Mouse (Mus musculus): ENCODE results near the gene Kxd1. TPM values are rescaled to one million over a fixed set of nuclear protein-coding genes. Genes with fewer than 3 reads are reported as not detected.

Kxd1 gene
- polyA plus RNA-seq, 1 experiment: 65.9 TPM

DNA sequence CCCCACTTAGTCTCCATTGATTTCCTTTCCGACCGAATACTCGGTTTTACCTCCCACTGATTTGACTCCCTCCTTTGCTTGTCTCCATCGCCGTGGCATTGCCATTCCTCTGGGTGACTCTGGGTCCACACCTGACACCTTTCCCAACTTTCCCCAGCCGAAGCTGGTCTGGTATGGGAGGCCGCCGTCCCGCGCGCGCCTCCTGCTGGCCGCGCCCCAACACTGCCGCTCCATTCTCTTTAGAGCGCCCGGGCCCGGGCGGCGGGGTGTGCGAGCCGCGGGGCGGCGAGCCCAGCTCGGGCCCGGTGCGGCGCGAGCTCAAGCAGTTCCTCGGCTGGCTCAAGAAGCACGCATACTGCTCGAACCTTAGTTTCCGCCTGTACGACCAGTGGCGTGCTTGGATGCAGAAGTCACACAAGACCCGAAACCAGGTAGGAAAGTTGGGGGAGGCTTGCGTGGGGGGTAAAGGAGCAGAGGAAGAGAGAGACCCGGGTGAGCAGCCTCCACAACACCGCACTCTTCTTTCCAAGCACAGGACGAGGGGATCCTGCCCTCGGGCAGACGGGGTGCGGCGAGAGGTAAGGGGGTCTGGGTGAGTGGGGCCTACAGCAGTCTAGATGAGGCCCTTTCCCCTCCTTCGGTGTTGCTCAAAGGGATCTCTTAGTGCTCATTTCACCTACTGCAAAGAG lies 24.6 kb downstream of the Kxd1 start:
- DNase-seq: peak; percentile 80
- no peaks in the 10 kb centered on the region for H3K27me3 ChIP-seq (ENCODE audit: control insufficient read depth, insufficient read depth, low read length)
- no peak overlapping the region for H3K4me3 ChIP-seq (replicated peaks; ENCODE audit: insufficient read depth, low read depth, low read length)
- 18% methylated on average over 46 of the region's 46 CpGs for WGBS
- no peak overlapping the region for H3K27ac ChIP-seq (ENCODE audit: insufficient read depth, low read length)
- TF ChIP-seq CTCF (IDR thresholded peaks at IDR 0.05; ENCODE audit: borderline replicate concordance, insufficient read depth, low read depth, low read length) (peak; percentile 74), POLR2A (IDR thresholded peaks at IDR 0.05; ENCODE audit: borderline replicate concordance, insufficient read depth, low read length) (no peak)
- H3K4me1 ChIP-seq (ENCODE audit: control insufficient read depth, insufficient read depth, low read length): peaks cover 22% of the 10 kb centered on the region

DNA sequence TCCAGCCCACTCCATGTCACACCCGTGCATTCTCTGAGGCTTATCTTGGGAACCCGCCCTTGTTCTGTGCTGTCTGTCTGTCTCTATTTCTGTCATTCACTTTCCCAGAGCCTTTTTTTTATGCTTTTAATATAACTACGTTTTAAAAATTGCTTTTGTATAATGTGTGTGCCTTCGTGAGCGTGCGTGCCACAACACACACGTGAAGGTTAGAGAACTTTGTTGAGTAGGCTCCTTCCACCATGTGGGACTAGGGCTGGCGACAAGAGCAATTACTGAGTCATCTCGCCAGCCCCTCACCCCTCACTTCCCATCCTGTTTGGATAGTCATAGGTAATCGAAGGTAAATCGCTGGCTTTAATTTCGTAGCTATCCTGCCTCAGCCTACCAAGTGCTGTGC lies 25.2 kb downstream of the Kxd1 start:
- H3K27ac ChIP-seq (ENCODE audit: insufficient read depth, low read length): no peak overlapping the region
- H3K4me1 ChIP-seq (ENCODE audit: control insufficient read depth, insufficient read depth, low read length): peaks cover 22% of the 10 kb centered on the region
- no peak for DNase-seq
- 47% methylated on average over 12 of the region's 12 CpGs for WGBS
- H3K27me3 ChIP-seq (ENCODE audit: control insufficient read depth, insufficient read depth, low read length): no peaks in the 10 kb centered on the region
- H3K4me3 ChIP-seq (replicated peaks; ENCODE audit: insufficient read depth, low read depth, low read length): no peak overlapping the region
- TF ChIP-seq POLR2A (IDR thresholded peaks at IDR 0.05; ENCODE audit: borderline replicate concordance, insufficient read depth, low read length): no peak
- TF ChIP-seq CTCF (IDR thresholded peaks at IDR 0.05; ENCODE audit: borderline replicate concordance, insufficient read depth, low read depth, low read length): no peak

DNA sequence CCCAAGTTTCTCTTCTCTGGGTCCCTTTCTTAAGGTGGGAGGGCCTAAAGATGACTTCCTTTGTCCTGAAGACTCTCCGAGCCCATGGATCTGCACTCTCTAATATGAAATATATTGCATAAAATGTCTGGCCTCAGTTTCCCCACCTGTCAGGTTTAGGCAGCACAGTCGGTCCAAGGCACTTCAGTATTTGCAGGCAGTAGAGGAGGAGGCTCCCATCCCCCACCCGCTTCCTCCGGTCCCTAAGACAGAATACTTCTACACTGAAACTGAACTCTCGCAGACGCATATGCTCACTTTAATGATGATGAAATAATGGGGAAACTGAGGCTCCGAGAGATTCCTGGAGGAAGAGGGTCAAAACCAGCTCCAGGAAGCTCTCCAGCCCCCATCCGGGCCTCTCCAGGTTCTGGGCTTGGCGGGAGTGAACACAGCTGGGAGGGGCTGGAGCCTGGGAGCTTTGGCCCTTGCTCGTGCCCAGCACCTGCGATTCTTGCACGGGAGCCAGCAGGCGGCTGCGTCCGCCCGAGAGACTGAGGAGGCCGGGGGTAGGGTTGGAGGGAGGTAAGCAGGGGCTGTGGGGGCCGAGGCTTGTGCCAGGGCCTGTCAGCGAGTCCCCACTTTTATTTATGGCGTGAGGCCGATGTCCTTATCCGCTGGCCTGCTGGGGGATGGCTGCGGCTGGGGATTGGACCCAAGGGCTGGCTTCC lies 25.8 kb downstream of the Kxd1 start:
- no peak for TF ChIP-seq POLR2A (IDR thresholded peaks at IDR 0.05; ENCODE audit: borderline replicate concordance, insufficient read depth, low read length)
- H3K27me3 ChIP-seq (ENCODE audit: control insufficient read depth, insufficient read depth, low read length): no peaks in the 10 kb centered on the region
- no peak overlapping the region for H3K27ac ChIP-seq (ENCODE audit: insufficient read depth, low read length)
- no peak overlapping the region for H3K4me3 ChIP-seq (replicated peaks; ENCODE audit: insufficient read depth, low read depth, low read length)
- DNase-seq: peak; percentile 60 to 61
- peaks cover 22% of the 10 kb centered on the region for H3K4me1 ChIP-seq (ENCODE audit: control insufficient read depth, insufficient read depth, low read length)
- 18% methylated on average over 23 of the region's 23 CpGs for WGBS

DNA sequence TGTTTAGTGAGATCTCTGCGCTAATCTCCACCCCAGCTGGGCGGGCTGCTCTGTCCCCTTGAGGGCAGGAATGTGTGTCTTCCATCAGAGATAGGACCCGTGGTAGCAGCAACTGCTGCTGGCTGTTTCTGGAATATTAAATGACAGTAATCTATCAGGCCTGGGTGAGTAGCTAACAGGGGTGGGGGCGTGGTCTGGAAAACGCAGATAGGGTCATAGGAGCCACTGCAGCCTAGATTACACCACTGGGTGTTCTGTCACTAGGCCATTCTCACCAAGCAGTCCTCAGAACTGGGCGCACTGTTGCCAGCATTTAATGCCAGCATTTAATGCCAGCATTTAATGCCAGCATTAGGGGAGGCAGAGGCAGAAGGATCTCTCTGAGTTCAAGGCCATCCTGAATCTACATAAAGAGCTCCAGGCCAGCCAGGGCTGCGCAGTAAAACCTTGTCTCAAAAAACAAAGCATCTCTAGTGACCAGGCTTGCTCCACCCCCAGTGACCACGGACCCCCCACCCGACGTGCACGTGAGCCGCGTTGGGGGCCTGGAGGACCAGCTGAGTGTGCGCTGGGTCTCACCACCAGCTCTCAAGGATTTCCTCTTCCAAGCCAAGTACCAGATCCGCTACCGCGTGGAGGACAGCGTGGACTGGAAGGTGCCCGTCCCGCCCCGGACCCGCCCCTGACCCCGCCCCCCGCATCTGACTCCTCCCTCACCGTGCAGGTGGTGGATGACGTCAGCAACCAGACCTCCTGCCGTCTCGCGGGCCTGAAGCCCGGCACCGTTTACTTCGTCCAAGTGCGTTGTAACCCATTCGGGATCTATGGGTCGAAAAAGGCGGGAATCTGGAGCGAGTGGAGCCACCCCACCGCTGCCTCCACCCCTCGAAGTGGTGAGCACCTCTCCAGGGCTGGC lies 27.1 kb downstream of the Kxd1 start:
- WGBS: 18% methylated on average over 38 of the region's 39 CpGs
- H3K27me3 ChIP-seq (ENCODE audit: control insufficient read depth, insufficient read depth, low read length): no peaks in the 10 kb centered on the region
- H3K27ac ChIP-seq (ENCODE audit: insufficient read depth, low read length): no peak overlapping the region
- TF ChIP-seq POLR2A (IDR thresholded peaks at IDR 0.05; ENCODE audit: borderline replicate concordance, insufficient read depth, low read length) (no peak), CTCF (IDR thresholded peaks at IDR 0.05; ENCODE audit: borderline replicate concordance, insufficient read depth, low read depth, low read length) (no peak)
- DNase-seq: peak; percentile 81 to 85
- H3K4me3 ChIP-seq (replicated peaks; ENCODE audit: insufficient read depth, low read depth, low read length): peak overlapping the region; percentile 11
- peaks cover 20% of the 10 kb centered on the region for H3K4me1 ChIP-seq (ENCODE audit: control insufficient read depth, insufficient read depth, low read length)

DNA sequence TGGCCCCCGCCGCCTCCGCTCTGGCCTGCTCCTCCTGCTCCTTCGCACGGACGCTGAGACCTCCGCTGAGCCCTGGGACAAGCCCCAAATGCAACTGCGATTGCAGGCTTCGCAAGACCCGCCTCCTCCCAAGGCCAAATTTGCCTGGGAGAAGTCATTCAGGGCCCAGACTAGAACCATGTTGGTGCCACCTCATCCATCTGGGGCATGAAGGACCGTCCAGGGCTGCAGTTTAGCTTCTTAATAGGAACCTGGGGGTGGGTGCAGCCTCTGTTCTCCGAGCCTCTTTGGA lies 32.0 kb downstream of the Kxd1 start:
- no peak overlapping the region for H3K27ac ChIP-seq (ENCODE audit: insufficient read depth, low read length)
- DNase-seq: no peak
- WGBS: 52% methylated on average over 12 of the region's 12 CpGs
- H3K4me1 ChIP-seq (ENCODE audit: control insufficient read depth, insufficient read depth, low read length): peaks cover 9% of the 10 kb centered on the region; the same call in 1 of the 2 replicates
- H3K27me3 ChIP-seq (ENCODE audit: control insufficient read depth, insufficient read depth, low read length): peaks cover 1% of the 10 kb centered on the region; the same call in 1 of the 2 replicates
- TF ChIP-seq CTCF (IDR thresholded peaks at IDR 0.05; ENCODE audit: borderline replicate concordance, insufficient read depth, low read depth, low read length) (no peak), POLR2A (IDR thresholded peaks at IDR 0.05; ENCODE audit: borderline replicate concordance, insufficient read depth, low read length) (no peak)
- no peak overlapping the region for H3K4me3 ChIP-seq (replicated peaks; ENCODE audit: insufficient read depth, low read depth, low read length)

DNA sequence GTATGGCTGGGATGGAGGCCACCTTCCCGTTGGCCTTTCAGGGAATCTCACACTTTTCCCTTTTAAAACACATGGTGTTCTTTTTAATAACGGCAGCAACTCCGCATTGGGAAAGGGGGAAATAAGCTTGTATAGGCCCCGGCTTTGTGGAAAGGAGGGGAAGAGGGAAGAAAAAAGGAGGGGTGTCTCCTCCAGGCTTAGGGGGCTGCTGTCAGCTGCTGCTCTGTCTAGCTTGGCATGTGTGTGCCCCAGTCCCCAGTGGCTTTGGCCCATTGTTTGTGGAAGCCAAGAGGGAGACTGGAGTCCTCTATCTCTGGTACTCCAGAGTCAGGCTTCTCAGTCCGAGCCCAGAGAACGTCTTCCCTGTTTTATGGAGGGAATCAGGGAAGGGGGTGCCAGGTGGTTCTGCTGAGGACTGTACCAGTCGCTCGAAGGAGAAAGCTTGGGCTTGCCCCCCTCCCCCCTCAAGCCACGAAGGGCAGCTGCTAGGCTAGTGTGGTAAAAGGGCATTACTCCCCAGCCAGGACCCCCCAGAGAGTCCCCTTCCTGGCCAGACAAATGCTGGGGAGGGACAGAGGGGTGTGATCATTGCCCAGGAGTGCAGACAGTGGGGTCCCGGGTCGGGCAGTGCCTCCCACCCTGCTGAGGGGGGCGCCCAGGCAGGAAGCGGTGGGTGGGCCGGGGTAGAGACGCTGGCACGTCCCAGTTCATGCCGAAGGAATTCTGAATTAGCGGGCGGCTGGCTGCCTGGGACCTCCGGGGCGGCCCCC lies 32.6 kb downstream of the Kxd1 start:
- Histone ChIP-seq H3K27ac (ENCODE audit: insufficient read depth, low read length) (no peak overlapping the region), H3K4me3 (replicated peaks; ENCODE audit: insufficient read depth, low read depth, low read length) (no peak overlapping the region), H3K27me3 (ENCODE audit: control insufficient read depth, insufficient read depth, low read length) (peaks cover 1% of the 10 kb centered on the region; the same call in 1 of the 2 replicates), H3K4me1 (ENCODE audit: control insufficient read depth, insufficient read depth, low read length) (peaks cover 9% of the 10 kb centered on the region; the same call in 1 of the 2 replicates)
- TF ChIP-seq CTCF (IDR thresholded peaks at IDR 0.05; ENCODE audit: borderline replicate concordance, insufficient read depth, low read depth, low read length) (no peak), POLR2A (IDR thresholded peaks at IDR 0.05; ENCODE audit: borderline replicate concordance, insufficient read depth, low read length) (no peak)
- DNase-seq: no peak
- WGBS: 38% methylated on average over 19 of the region's 21 CpGs

DNA sequence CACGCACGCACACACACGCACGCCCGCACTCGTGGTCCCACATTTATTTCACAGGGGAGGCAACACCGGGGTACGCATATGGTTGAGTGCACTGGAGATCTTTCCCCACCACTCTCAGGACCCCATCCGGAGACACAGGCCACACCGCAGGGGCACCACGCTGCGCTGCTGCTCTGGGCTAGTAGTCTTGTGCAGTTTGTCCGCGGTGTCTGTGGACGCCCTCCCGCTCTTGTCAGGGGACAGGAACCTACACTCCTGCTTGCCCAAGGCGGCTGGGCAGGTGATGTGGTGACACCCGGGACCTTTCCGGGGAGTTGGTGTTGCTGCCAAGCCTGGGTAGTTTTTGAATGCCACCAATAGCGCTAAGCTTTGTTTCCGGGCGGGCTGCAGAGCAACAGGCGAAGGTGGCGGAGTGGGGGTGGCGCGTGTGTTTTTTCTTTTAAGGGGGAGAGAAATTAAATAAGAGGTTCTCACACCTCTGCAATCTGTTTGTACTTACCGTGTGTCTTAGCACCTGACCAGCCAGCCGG lies 33.3 kb downstream of the Kxd1 start:
- H3K4me1 ChIP-seq (ENCODE audit: control insufficient read depth, insufficient read depth, low read length): peaks cover 9% of the 10 kb centered on the region; the same call in 1 of the 2 replicates
- no peak for TF ChIP-seq POLR2A (IDR thresholded peaks at IDR 0.05; ENCODE audit: borderline replicate concordance, insufficient read depth, low read length)
- no peak for TF ChIP-seq CTCF (IDR thresholded peaks at IDR 0.05; ENCODE audit: borderline replicate concordance, insufficient read depth, low read depth, low read length)
- H3K4me3 ChIP-seq (replicated peaks; ENCODE audit: insufficient read depth, low read depth, low read length): no peak overlapping the region
- no peak overlapping the region for H3K27ac ChIP-seq (ENCODE audit: insufficient read depth, low read length)
- 20% methylated on average over 28 of the region's 28 CpGs for WGBS
- DNase-seq: no peak
- H3K27me3 ChIP-seq (ENCODE audit: control insufficient read depth, insufficient read depth, low read length): peaks cover 1% of the 10 kb centered on the region; the same call in 1 of the 2 replicates
